Comparison of ENCODE assay signal across 23 mouse cellular contexts in genomic region chr16:35308486-35309143, GRCm38 (mm10). TPM values are rescaled to one million over a fixed set of nuclear protein-coding genes. Genes with fewer than 3 reads are reported as not detected.
DNase-seq lines count a peak whose midpoint lies in the region; ATAC-seq and TF ChIP-seq lines count a peak whose summit lies in the region.
"Had no signal": no experiment of that assay in that cellular context is flagged by ENCODE, and none has a peak within 500 bp of the region (broad histone marks: within the 10 kb centered on the region; RNA-seq: fewer than 3 reads in every experiment).

No protein-coding gene starts in this region.

- no peak for DNase-seq in forebrain, postnatal 0 days
- DNase-seq in heart, postnatal 0 days (ENCODE audit: low spot score): no peak
- DNase-seq in heart, adult 18-20 months: no peak
- no peak for DNase-seq in testis, postnatal 14 days (ENCODE audit: low spot score)
- no peak for DNase-seq in ovary, postnatal 36 days (ENCODE audit: low spot score)
- DNase-seq: adrenal gland, adult 2 months; cerebellum, adult 11 months; cerebellum, postnatal 10 days; gastrocnemius, adult 2 months; midbrain, embryonic 14.5 days; right cerebral cortex, postnatal 14 days; spleen, adult 18-20 months had no signal

- 93% methylated on average over 6 of the region's 6 CpGs for WGBS in forebrain, embryonic 13.5 days
- WGBS in forebrain, postnatal 0 days: 95% methylated on average over 6 of the region's 6 CpGs
- 77% methylated on average over 6 of the region's 6 CpGs for WGBS in heart, postnatal 0 days

- TF ChIP-seq CTCF in forebrain, postnatal 0 days (IDR thresholded peaks at IDR 0.05; ENCODE audit: low read depth): no peak
- TF ChIP-seq CTCF in heart, postnatal 0 days (IDR thresholded peaks at IDR 0.05; ENCODE audit: low read depth): no peak
- no peak for TF ChIP-seq CTCF in testis, adult 2 months (IDR thresholded peaks at IDR 0.05; ENCODE audit: control insufficient read depth, insufficient read depth, insufficient replicate concordance, low read depth, low read length)

- no peak for TF ChIP-seq EP300 in heart, postnatal 0 days (IDR thresholded peaks at IDR 0.05; ENCODE audit: low read depth)

- peak; percentile 27; the same call in 1 of the 2 replicates for ATAC-seq in forebrain, embryonic 13.5 days
- ATAC-seq in forebrain, postnatal 0 days: no peak
- ATAC-seq in heart, postnatal 0 days (ENCODE audit: insufficient read depth, low read depth): no peak
- no peak for ATAC-seq in granulocyte monocyte progenitor cell, adult 5-6 weeks (replicated peaks; ENCODE audit: poor library complexity, severe bottlenecking)
- ATAC-seq: forebrain, embryonic 15.5 days; hindbrain, embryonic 16.5 days; intestine, embryonic 16.5 days had no signal

- no peak for TF ChIP-seq POLR2A in testis, adult 2 months (IDR thresholded peaks at IDR 0.05; ENCODE audit: control insufficient read depth, low read depth, low read length)

- H3K4me3 ChIP-seq in forebrain, embryonic 13.5 days: no peak overlapping the region
- H3K4me3 ChIP-seq in forebrain, postnatal 0 days (ENCODE audit: low read depth, low read length): no peak overlapping the region
- H3K4me3 ChIP-seq in heart, postnatal 0 days (ENCODE audit: low read depth, low read length): no peak overlapping the region
- peak overlapping the region; percentile 37 for H3K4me3 ChIP-seq in testis, adult 2 months (ENCODE audit: control insufficient read depth, low read depth, low read length)
- H3K4me3 ChIP-seq: embryonic facial prominence, embryonic 13.5 days; forebrain, embryonic 15.5 days; gastrocnemius, adult 2 months; left cerebral cortex, adult 2 months; lung, embryonic 15.5 days; megakaryocyte, embryonic 14.5 days; neural tube, embryonic 13.5 days had no signal

- no peaks in the 10 kb centered on the region for H3K27me3 ChIP-seq in forebrain, embryonic 13.5 days
- H3K27me3 ChIP-seq in forebrain, postnatal 0 days (ENCODE audit: insufficient read depth, low read length): no peaks in the 10 kb centered on the region
- H3K27me3 ChIP-seq in heart, postnatal 0 days (ENCODE audit: control insufficient read depth, insufficient read depth, low read length): no peaks in the 10 kb centered on the region
- H3K27me3 ChIP-seq in testis, adult 2 months (ENCODE audit: control insufficient read depth, insufficient read depth, low read length): no peaks in the 10 kb centered on the region
- H3K27me3 ChIP-seq: embryonic facial prominence, embryonic 13.5 days; forebrain, embryonic 15.5 days; lung, embryonic 15.5 days; megakaryocyte, embryonic 14.5 days; neural tube, embryonic 13.5 days had no signal

- peaks cover 12% of the 10 kb centered on the region; the same call in 1 of the 2 replicates for H3K36me3 ChIP-seq in forebrain, embryonic 13.5 days (ENCODE audit: poor library complexity, severe bottlenecking)
- peaks cover 11% of the 10 kb centered on the region for H3K36me3 ChIP-seq in forebrain, postnatal 0 days (ENCODE audit: insufficient read depth)
- H3K36me3 ChIP-seq in heart, postnatal 0 days (replicated peaks; ENCODE audit: control insufficient read depth, insufficient read depth, low read length): peaks cover 32% of the 10 kb centered on the region
- H3K36me3 ChIP-seq in testis, adult 2 months (ENCODE audit: control insufficient read depth, insufficient read depth, low read length): no peaks in the 10 kb centered on the region
- H3K36me3 ChIP-seq: lung, embryonic 15.5 days had no signal

- no peak overlapping the region for H3K4me2 ChIP-seq in forebrain, embryonic 13.5 days
- H3K4me2 ChIP-seq in forebrain, postnatal 0 days (ENCODE audit: low read depth): no peak overlapping the region
- no peak overlapping the region for H3K4me2 ChIP-seq in heart, postnatal 0 days (ENCODE audit: low read depth, low read length)
- H3K4me2 ChIP-seq: embryonic facial prominence, embryonic 13.5 days; forebrain, embryonic 15.5 days; lung, embryonic 15.5 days; neural tube, embryonic 13.5 days had no signal

- H3K4me1 ChIP-seq in forebrain, embryonic 13.5 days: peaks cover 12% of the 10 kb centered on the region
- no peaks in the 10 kb centered on the region for H3K4me1 ChIP-seq in forebrain, postnatal 0 days (ENCODE audit: insufficient read depth)
- peaks cover 38% of the 10 kb centered on the region for H3K4me1 ChIP-seq in heart, postnatal 0 days (ENCODE audit: control insufficient read depth, insufficient read depth)
- H3K4me1 ChIP-seq in testis, adult 2 months (ENCODE audit: control insufficient read depth, insufficient read depth, low read length): no peaks in the 10 kb centered on the region
- H3K4me1 ChIP-seq: embryonic facial prominence, embryonic 13.5 days had no signal

- H3K27ac ChIP-seq in forebrain, embryonic 13.5 days: no peak overlapping the region
- no peak overlapping the region for H3K27ac ChIP-seq in forebrain, postnatal 0 days (ENCODE audit: low read depth, low read length)
- H3K27ac ChIP-seq in heart, postnatal 0 days (ENCODE audit: low read depth): peak overlapping the region; percentile 70; the same call in 1 of the 2 replicates
- no peak overlapping the region for H3K27ac ChIP-seq in testis, adult 2 months (ENCODE audit: control insufficient read depth, insufficient read depth, low read depth, low read length)
- H3K27ac ChIP-seq: embryonic facial prominence, embryonic 13.5 days; forebrain, embryonic 15.5 days; gastrocnemius, adult 2 months; left cerebral cortex, adult 2 months; lung, embryonic 15.5 days; neural tube, embryonic 13.5 days had no signal

- no peaks in the 10 kb centered on the region for H3K9me3 ChIP-seq in forebrain, embryonic 13.5 days (replicated peaks)
- no peaks in the 10 kb centered on the region for H3K9me3 ChIP-seq in forebrain, postnatal 0 days (ENCODE audit: low read length)
- H3K9me3 ChIP-seq in heart, postnatal 0 days (replicated peaks; ENCODE audit: control insufficient read depth, low read length): no peaks in the 10 kb centered on the region
- H3K9me3 ChIP-seq: embryonic facial prominence, embryonic 13.5 days; forebrain, embryonic 15.5 days; lung, embryonic 15.5 days; megakaryocyte, embryonic 14.5 days; neural tube, embryonic 13.5 days had no signal

- H3K9ac ChIP-seq in forebrain, embryonic 13.5 days: no peak overlapping the region
- no peak overlapping the region for H3K9ac ChIP-seq in forebrain, postnatal 0 days
- no peak overlapping the region for H3K9ac ChIP-seq in heart, postnatal 0 days (replicated peaks; ENCODE audit: low read depth, low read length)
- H3K9ac ChIP-seq: embryonic facial prominence, embryonic 13.5 days; forebrain, embryonic 15.5 days; lung, embryonic 15.5 days; neural tube, embryonic 13.5 days had no signal

RNA-seq across cellular contexts. Expression of gene Sec22a, which starts 55.1 kb away (rescaled TPM):
- polyA plus RNA-seq in forebrain, embryonic 13.5 days (2015; fragmentation: Nextera tagmentation; extraction: Ambion mirVana): 48.0 and 50.3 TPM in 2 replicates
- 20.9 and 30.0 TPM in 2 replicates for total RNA-seq in forebrain, postnatal 0 days (2014; rRNA removed)
- 43.7 and 45.6 TPM in 2 replicates for polyA plus RNA-seq in forebrain, postnatal 0 days (2015; fragmentation: Nextera tagmentation; extraction: Ambion mirVana)
- total RNA-seq in heart, postnatal 0 days (2014; rRNA removed; ENCODE audit: low replicate concordance): 12.7 and 32.3 TPM in 2 replicates
- 31.1 and 31.9 TPM in 2 replicates for polyA plus RNA-seq in heart, postnatal 0 days (2015; fragmentation: Nextera tagmentation; extraction: Ambion mirVana)
- total RNA-seq in heart, adult 18-20 months (2021): 10 to 100 TPM; 11.9 to 12.2 TPM
- polyA plus RNA-seq in testis, adult 2 months (2012; rRNA removed): 23.0 and 29.9 TPM in 2 replicates
- total RNA-seq in granulocyte monocyte progenitor cell, adult 5-6 weeks (2014; fragmentation: Nextera tagmentation): 16.0 and 18.3 TPM in 2 replicates
- total RNA-seq in granulocyte monocyte progenitor cell, adult 5-6 weeks (2017): 9.7 and 10.7 TPM in 2 replicates
